Mouse (Mus musculus) heart, adult 8-10 months (tissue): ENCODE results near the gene Gnb2. TPM values are rescaled to one million over a fixed set of nuclear protein-coding genes. Genes with fewer than 3 reads are reported as not detected.

Experiments used
- DNase-seq: peaks from one replicate; pipeline ENCODE4 v3.0.0; 2022; ENCODE audit warnings: low spot score
- total RNA-seq, 4 experiments: library from RNA; stranded (reverse); gene quantifications; 2 replicates each; pipeline ENCODE4 v1.2.4; 2022

The Gnb2 gene
- total RNA-seq, result 100 to 1,000 TPM; 243 to 256 (median 246) TPM

- peak; percentile 99 for DNase-seq
Observed at GRCm38 (mm10) chr5:137533117-137533827, at the start of gene Gnb2, which contains the start of gene Epo. TSS of gene Gnb2 (minus strand) at chr5:137533510. TSS of gene Epo (minus strand) at chr5:137533242.

GRCm38 (mm10) chr5:137582702-137583101 lies 49.4 kb upstream of the Gnb2 start:
- DNase-seq, result no peak

- no peak for DNase-seq
Observed at GRCm38 (mm10) chr5:137580246-137580645, 46.9 kb upstream of the Gnb2 start.

- peak; percentile 19 for DNase-seq
Observed at GRCm38 (mm10) chr5:137574470-137574901, 41.2 kb upstream of the Gnb2 start.

GRCm38 (mm10) chr5:137570691-137571586 lies 37.6 kb upstream of the Gnb2 start:
- no peak for DNase-seq

- DNase-seq, result no peak
Observed at GRCm38 (mm10) chr5:137570181-137570580, 36.9 kb upstream of the Gnb2 start.

- DNase-seq, result peak; percentile 31
Observed at GRCm38 (mm10) chr5:137569665-137570064, 36.4 kb upstream of the Gnb2 start, which contains the start of gene Tfr2. TSS of gene Tfr2 (plus strand) at chr5:137569840.

- no peak for DNase-seq
Observed at GRCm38 (mm10) chr5:137569031-137569430, 35.7 kb upstream of the Gnb2 start.

- no peak for DNase-seq
Observed at GRCm38 (mm10) chr5:137568223-137568798, 35.0 kb upstream of the Gnb2 start.

GRCm38 (mm10) chr5:137566416-137566815 lies 33.1 kb upstream of the Gnb2 start:
- DNase-seq, result no peak

- no peak for DNase-seq
Observed at GRCm38 (mm10) chr5:137565744-137566143, 32.4 kb upstream of the Gnb2 start.

- no peak for DNase-seq
Observed at GRCm38 (mm10) chr5:137562965-137563364, 29.7 kb upstream of the Gnb2 start.

GRCm38 (mm10) chr5:137561556-137561955 lies 28.2 kb upstream of the Gnb2 start:
- DNase-seq, result no peak

- no peak for DNase-seq
Observed at GRCm38 (mm10) chr5:137553898-137554297, 20.6 kb upstream of the Gnb2 start.

GRCm38 (mm10) chr5:137553411-137553837 lies 20.1 kb upstream of the Gnb2 start, which contains the start of gene Actl6b:
TSS of gene Actl6b (plus strand) at chr5:137553517.
- no peak for DNase-seq

- DNase-seq, result no peak
Observed at GRCm38 (mm10) chr5:137553000-137553399, 19.7 kb upstream of the Gnb2 start.

GRCm38 (mm10) chr5:137551119-137551518 lies 17.8 kb upstream of the Gnb2 start:
- no peak for DNase-seq

GRCm38 (mm10) chr5:137549840-137550239 lies 16.5 kb upstream of the Gnb2 start:
- no peak for DNase-seq

GRCm38 (mm10) chr5:137545596-137545995 lies 12.3 kb upstream of the Gnb2 start:
- no peak for DNase-seq

GRCm38 (mm10) chr5:137544926-137545325 lies 11.6 kb upstream of the Gnb2 start:
- no peak for DNase-seq

GRCm38 (mm10) chr5:137541768-137542540 lies 8.6 kb upstream of the Gnb2 start:
- DNase-seq, result no peak
